Mouse (Mus musculus): ENCODE data around the gene Foxp1.

The Foxp1 gene

DNA sequence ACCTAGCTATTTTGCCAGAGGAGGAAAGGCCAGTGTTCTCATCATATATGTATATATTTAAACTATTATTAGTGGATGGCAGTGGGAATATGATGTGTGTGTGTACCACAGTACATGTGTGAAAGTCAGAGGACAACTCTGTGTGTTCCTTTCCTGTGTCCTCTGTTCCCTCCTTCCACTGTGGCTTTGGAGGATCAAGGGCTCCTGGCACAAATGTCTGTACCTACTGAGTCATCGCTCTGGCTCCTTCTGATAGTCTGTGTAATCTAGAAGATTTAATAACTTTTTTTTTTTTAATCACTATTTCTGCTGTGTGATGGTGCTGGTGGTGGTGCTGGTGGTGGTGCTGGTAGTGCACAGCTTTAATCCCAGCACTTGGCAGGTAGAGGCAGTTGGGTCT is 452.8 kb downstream of the Foxp1 start:
- DNase-seq = no peak

GRCm38 (mm10) chr6:99065569-99066353 is 456.8 kb downstream of the Foxp1 start:
- DNase-seq = no peak

DNA sequence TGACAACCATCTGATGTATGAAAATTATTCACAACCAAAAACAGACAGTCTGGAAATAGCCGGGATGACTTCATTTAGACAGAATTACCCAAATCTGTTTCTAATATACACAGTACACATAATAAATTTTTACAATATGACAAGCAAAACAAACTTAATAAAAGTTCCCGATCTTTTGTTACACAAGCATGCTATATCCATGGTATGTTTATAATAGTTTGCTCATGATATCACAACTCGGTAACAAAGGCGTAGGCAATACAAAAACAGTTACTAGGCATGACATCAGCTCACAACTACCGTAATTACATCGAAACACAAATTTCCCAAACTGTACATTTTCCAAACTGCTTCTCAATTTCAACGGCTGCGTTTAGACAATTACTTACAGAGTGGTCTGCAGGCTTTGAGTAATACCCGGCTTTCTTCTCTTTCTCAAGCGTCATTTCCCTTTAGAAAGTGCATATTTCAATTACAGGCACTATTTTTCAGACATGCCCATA is 458.5 kb downstream of the Foxp1 start:
- DNase-seq = no peak

DNA sequence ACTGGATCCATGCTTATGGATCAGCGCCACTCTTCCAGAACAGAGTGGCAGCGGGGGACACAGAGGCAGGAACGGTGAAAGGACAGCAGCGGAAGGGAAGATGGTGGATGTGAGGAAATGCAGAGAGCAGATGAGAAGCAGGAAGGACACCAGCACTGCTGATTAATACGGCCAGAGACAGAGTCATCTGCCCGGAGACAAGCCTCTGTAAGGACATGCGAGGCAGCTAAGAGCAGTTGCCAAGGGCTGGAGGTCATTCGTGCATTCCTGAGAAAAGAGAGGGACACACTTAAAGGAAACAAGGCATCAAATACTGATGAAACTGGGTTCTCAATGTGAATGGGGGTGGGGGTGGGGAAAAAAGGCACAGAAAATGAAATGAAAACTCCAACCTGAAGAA is 459.6 kb downstream of the Foxp1 start:
- no peak for DNase-seq

DNA sequence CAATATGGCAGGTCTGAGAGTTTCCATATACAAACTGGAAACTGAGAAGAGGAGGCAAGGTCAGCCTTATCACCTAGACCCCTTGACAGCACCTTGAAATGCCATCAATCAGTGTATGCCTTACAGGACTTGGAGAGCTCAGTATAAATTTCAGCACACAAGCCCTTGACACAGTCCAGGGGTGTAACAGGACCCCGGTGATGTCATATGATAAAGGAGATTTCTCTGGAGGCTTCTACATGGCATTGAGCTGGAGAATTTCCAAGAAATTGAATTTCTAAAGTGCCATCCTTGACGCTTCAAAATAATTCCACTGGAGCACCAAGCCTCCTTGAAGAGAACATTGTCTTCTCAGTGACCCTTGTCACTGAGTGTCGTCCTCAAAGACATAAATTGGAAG is 463.8 kb downstream of the Foxp1 start:
- no peak for DNase-seq

DNA sequence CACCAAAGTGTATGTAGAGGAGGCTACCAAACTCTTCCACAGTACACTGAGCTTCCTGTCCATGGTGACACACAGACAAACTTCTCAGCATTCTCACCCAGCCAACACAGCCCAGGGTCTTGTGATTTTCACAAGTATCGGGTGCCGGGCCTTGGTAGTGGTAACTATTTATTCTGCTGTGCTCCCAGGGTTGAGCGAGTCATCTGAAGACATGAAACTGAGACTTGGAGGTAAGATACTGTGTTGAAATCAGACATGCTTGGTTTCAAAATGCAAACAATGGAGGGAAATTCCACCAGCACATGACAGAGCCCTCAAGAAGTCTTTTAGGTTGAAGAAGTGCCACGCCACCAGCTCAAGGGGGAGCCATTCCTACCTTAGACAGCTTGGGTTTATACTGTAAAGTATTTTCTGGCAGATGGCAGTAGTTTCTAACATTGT is 465.4 kb downstream of the Foxp1 start:
- DNase-seq = no peak

- DNase-seq = no peak
Measured at GRCm38 (mm10) chr6:99056379-99056778, 466.1 kb downstream of the Foxp1 start.

- no peak for DNase-seq
Measured at GRCm38 (mm10) chr6:99053998-99054397, 468.5 kb downstream of the Foxp1 start.

DNA sequence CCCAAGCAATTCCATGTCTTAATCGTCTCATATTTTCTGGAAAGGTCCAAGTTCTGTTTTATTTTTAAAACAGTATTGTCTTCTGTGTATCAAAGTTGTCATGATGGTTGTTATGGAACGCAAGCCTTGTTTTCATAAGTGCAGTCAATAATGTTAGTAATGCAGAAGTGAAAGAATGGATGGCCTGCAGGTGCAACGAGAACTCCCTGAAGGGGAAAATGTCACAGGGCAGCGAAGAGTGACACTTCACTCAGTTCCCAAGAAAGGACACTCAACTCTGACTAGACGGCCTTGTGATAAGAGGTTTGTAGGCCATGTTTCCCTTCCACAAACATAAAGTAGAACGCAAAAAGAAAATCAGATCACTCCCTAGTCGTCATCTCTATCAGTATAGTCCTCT is 469.4 kb downstream of the Foxp1 start:
- DNase-seq = no peak

- no peak for DNase-seq
Measured at GRCm38 (mm10) chr6:99051724-99052123, 470.8 kb downstream of the Foxp1 start.

GRCm38 (mm10) chr6:99050288-99051006 is 472.1 kb downstream of the Foxp1 start:
- no peak for DNase-seq

- DNase-seq = no peak
Measured at GRCm38 (mm10) chr6:99047322-99047721, 475.2 kb downstream of the Foxp1 start.

GRCm38 (mm10) chr6:99045845-99046788 is 476.4 kb downstream of the Foxp1 start:
- DNase-seq = no peak

- DNase-seq = no peak
Measured at GRCm38 (mm10) chr6:99043932-99044664, 478.4 kb downstream of the Foxp1 start.

- DNase-seq = no peak
Measured at GRCm38 (mm10) chr6:99043226-99043625, 479.3 kb downstream of the Foxp1 start.

GRCm38 (mm10) chr6:99042175-99042954 is 480.2 kb downstream of the Foxp1 start:
- no peak for DNase-seq

GRCm38 (mm10) chr6:99038977-99039376 is 483.5 kb downstream of the Foxp1 start:
- no peak for DNase-seq

DNA sequence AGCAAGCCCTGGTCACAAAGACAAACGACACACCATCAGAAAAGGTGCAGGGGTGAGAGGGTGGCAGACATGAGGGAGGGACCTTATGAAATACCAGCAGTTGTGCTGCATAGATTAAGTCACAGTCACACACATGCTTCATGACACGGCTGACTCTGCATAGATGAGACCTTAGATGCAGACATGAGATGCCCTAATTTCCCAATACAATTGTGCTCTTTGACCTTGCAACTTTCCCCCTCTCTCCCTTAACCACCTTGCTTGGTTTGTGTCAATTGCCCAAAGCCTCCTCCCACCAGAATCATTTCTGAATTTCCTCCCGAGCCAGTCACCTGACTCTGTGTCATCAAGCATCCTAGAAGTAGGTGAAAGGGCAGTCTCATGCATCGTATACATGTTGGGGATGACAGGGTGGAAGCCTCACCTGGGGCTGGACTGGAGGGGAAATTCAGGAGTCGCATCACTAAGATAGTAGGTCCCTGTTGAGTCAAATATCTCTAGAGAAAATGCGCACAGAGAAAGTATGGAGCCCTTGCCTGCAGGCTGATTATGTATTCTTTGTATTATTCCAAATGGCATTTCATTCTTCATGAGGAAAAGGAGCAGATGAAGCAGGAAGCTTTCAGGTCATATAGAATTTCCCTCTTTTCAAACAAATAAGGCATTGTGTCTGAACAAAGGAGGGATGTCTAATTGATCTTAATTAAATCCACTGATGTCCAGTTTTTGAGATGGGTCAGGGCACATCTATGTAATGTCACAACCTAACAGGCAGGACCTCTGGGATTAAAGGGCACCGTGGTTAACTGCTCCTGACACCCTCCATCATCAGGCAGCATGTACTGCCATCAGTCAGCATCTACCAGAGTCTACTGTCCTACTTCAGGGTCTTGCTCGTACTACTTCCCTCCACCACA is 486.8 kb downstream of the Foxp1 start:
- DNase-seq = no peak

- DNase-seq = no peak
Measured at GRCm38 (mm10) chr6:99033062-99033461, 489.5 kb downstream of the Foxp1 start.

DNA sequence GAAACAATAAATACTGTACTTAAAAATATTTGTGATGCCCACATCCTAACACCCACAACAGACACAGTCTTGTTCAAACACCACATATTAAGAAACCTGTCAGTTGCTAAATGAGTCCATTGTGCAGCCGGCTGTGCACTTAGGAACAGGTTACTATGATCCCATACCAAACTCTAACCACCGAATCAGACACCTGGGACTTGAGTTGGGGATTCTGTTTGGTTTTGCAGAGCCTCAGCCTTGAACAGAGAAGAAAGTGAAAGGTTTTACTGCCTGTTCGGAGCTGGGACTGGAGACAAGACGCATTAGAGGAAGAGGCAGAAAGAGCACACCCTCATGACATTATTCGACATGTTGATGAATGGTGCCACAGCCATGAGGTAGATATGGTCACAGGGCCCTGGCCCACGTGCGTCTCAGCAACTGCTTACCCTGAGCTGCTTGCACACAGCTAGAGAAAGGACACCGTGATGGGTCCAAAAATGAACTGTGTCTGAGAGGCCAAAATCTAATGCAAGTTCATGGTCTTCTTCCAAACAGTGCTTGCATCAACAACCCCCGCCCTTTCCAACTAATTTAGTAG is 491.1 kb downstream of the Foxp1 start:
- DNase-seq = no peak

Data from cerebellum, adult 8-10 months (tissue).